Mouse (Mus musculus) small intestine, adult 2 months (tissue): ENCODE measurements around the gene Kpna7. TPM values are rescaled to one million over a fixed set of nuclear protein-coding genes. Genes with fewer than 3 reads are reported as not detected.
A peak's percentile ranks its signal among the peaks of the same experiment; 100 is the strongest.
"Not testable (repeated sequence)": the region's sequence is repeated elsewhere in the genome, so short reads cannot be mapped to it uniquely, and the experiment has no call there.

Source experiments
- H3K27ac ChIP-seq: fragments of 200-500 bp; 2 replicates; pipeline ENCODE4 v1.5.1; 2012; ENCODE audit warnings: low read depth, low read length, control low read depth, inconsistent platforms; ENCODE audit not compliant: insufficient read depth
- H3K27me3 ChIP-seq: fragments of 200-500 bp; 2 replicates; pipeline ENCODE4 v1.6.1; 2012; ENCODE audit warnings: mild to moderate bottlenecking, moderate library complexity, low read length, inconsistent platforms; ENCODE audit not compliant: control insufficient read depth, insufficient read depth
- H3K36me3 ChIP-seq: fragments of 200-500 bp; 2 replicates; pipeline ENCODE4 v1.6.1; 2012; ENCODE audit warnings: mild to moderate bottlenecking, low read length, control low read depth, inconsistent platforms; ENCODE audit not compliant: control insufficient read depth, insufficient read depth
- H3K4me1 ChIP-seq: fragments of 200-500 bp; 2 replicates; pipeline ENCODE4 v1.6.1; 2012; ENCODE audit warnings: low read length, inconsistent platforms, mixed read lengths; ENCODE audit not compliant: control insufficient read depth, insufficient read depth, insufficient read length
- H3K4me3 ChIP-seq: fragments of 200-500 bp; 2 replicates; pipeline ENCODE4 v1.5.1; 2012; ENCODE audit warnings: low read depth, mild to moderate bottlenecking, control low read depth, inconsistent platforms, low read length, moderate library complexity
- CTCF ChIP-seq: fragments of 200-500 bp; IDR thresholded peaks from 2 replicates; pipeline ENCODE4 v1.5.1; 2012; ENCODE audit warnings: low read depth, mild to moderate bottlenecking, control low read depth, inconsistent platforms, low read length, moderate library complexity, mixed read lengths; ENCODE audit not compliant: insufficient replicate concordance, insufficient read length; ENCODE audit errors: extremely low read depth
- POLR2A ChIP-seq: fragments of 200-500 bp; IDR thresholded peaks from 2 replicates; pipeline ENCODE4 v1.6.1; 2012; ENCODE audit warnings: low read depth, mild to moderate bottlenecking, control low read depth, inconsistent platforms, low read length, moderate library complexity
- WGBS: fragments of 180-500 bp; shearing (Covaris S2); methylation state at CpG from one replicate; pipeline ENCODE4 v1.1.7; 2018; 5-methylcytosine and 5-hydroxymethylcytosine counted together
- polyA plus RNA-seq: library from polyadenylated mRNA; depleted of rRNA; stranded (reverse); fragments of >200 nt; gene quantifications from 2 replicates; pipeline ENCODE4 v1.2.3, GENCODE M21; 2012; rRNA removed

The Kpna7 gene
- not detected in 2 replicates for polyA plus RNA-seq

DNA sequence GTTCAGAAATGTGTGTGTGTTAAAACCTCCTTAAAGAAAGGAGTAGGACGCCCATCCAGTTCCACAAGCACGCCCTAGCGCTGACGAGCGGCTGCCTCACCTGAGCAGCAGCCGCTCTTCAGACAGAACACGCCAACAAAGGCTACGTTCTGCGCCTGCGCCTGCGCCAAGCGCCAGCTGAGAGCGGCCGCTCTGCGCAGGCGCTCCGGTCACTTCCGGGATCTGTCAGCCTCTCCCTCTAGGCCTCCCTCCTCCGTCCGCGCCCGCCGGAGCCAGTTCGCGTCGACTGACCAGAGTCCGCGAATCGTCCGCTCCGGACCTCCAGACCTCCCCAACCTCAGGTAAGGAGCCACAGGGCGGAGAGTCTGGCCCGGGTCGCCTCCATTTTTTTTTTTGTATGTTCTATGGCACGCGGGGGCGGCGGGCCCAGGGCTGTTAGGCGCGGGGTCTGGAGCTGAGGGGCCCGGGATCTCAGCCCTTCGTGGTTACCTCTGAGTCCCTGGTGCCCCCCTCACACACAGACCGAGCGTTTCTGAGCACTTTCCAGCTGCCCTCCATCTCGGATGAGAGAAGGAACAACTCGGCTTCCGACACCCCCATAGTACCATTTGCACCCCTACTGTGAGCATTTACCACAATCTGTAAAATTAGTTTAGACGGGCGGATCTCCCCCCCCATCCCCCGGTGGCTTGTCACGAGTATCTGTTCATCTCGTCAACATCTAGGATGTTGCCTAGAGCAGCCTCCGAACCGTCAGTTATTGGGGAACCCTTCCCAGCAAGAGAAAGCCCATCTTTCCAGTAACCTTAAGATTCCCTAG is at the start of gene Kpna7, which contains the start of gene Arpc1a:
TSS of gene Kpna7 (minus strand) at position 399 of the 820 bp plus-strand sequence.
TSS of gene Arpc1a (plus strand) at position 199 of the 820 bp plus-strand sequence.
- Histone ChIP-seq H3K4me3 (peak within 1 kb of the TSS; percentile 94), H3K4me1 (peaks cover 4% of the 10 kb centered on the region), H3K36me3 (peaks cover 3% of the 10 kb centered on the region; the same call in 1 of the 2 replicates), H3K27ac (peak within 1 kb of the TSS; percentile 73), H3K27me3 (no peaks in the 10 kb centered on the region)
- peak; percentile 94 for TF ChIP-seq POLR2A
- no peak for TF ChIP-seq CTCF
- WGBS = under 1% methylated on average over 54 of the region's 54 CpGs

DNA sequence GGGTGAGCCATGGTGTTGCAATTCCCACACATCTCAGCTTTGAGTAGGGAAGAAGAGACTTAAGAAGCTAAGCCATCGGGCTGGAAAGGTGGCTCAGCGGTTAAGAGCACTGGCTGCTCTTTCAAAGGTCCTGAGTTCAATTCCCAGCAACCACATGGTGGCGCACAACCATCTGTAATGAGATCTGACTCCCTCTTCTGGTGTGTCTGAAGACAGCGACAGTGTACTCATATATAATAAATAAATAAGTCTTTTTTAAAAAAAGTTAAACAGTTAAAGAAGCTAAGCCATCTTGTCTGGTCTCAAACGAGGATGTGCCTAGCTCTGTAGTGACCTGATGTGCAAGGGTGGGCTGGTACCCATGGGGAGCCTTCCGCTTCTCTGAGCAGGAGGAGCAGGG is 49.4 kb upstream of the Kpna7 start:
- H3K36me3 ChIP-seq = peaks cover 68% of the 10 kb centered on the region
- not testable (repeated sequence) for H3K27ac ChIP-seq, H3K4me1 ChIP-seq, H3K27me3 ChIP-seq, H3K4me3 ChIP-seq
- WGBS = 87% methylated on average over 6 of the region's 6 CpGs

DNA sequence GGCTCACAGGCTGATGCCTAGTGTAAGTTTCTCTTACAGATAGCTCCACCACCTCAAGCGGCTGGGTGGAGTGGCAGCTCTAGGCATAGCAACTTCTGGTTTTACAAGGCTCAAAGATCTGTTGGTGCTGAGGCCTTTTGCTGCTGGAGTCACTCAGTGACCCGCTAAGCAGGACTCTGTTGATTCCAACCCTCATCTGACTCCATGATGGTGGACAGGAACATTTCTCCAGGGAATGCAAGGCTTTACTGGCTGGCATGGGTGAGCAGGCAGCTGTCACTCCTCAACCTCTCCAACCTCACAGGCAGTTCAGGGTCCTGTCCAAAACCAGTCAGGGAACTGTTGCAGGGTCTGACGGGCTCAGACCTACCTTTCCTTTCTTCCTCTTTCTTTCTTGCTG is 47.2 kb upstream of the Kpna7 start:
- WGBS = 72% methylated on average over 3 of the region's 3 CpGs
- H3K27me3 ChIP-seq = no peaks in the 10 kb centered on the region
- H3K36me3 ChIP-seq = peaks cover 84% of the 10 kb centered on the region
- H3K27ac ChIP-seq = no peak overlapping the region
- H3K4me3 ChIP-seq = no peak overlapping the region
- TF ChIP-seq CTCF (no peak), POLR2A (no peak)
- no peaks in the 10 kb centered on the region; the same call in 1 of the 2 replicates for H3K4me1 ChIP-seq

DNA sequence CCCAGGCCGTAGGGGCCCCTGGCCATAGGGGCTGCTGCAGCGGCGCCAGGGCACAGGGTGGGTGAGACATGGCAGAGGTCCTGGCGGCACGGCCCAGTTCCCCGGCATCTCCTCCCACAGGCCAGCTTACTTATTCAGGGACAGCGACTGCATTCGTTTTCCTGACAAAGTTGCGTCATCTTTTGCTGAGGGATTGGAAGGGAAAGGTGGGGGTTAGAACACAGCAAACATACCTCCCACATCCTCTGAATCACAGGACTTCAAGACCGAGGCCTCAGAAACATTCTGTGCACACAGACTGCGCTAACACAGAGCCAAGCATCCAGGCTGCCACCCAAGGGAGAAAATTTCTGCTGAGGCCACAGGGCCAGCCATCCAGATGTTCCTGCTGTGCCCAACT is 46.4 kb upstream of the Kpna7 start:
- H3K27ac ChIP-seq = no peak overlapping the region
- no peak for TF ChIP-seq CTCF
- TF ChIP-seq POLR2A = no peak
- H3K36me3 ChIP-seq = peaks cover 89% of the 10 kb centered on the region

DNA sequence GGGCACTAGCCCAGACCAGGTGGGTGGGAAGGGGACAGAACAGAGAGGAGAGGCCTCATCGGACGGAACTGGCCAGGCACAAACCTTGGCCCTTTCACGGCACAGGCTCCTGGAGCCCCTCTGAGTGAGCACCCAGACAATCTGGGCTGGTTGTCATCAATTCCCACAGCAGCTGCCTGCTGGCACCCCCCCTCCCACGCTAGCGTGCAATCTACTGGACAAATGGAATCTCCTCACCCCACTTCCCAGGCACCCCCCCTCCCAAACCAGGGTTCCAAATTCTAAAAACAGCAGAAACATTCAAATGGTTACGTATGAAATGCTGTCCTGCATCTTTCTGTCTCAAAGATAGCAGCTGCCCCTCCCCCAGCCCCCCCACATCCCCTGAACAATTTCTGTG is 45.9 kb upstream of the Kpna7 start:
- 81% methylated on average over 6 of the region's 6 CpGs for WGBS
- not testable (repeated sequence) for H3K4me1 ChIP-seq, H3K27me3 ChIP-seq, H3K4me3 ChIP-seq, H3K27ac ChIP-seq
- H3K36me3 ChIP-seq = peaks cover 90% of the 10 kb centered on the region

More for the DNA sequence above, 46.4 kb upstream of the Kpna7 start:
- H3K27me3 ChIP-seq = no peaks in the 10 kb centered on the region
- H3K4me1 ChIP-seq = no peaks in the 10 kb centered on the region; the same call in 1 of the 2 replicates
- no peak overlapping the region for H3K4me3 ChIP-seq
- 77% methylated on average over 11 of the region's 11 CpGs for WGBS

DNA sequence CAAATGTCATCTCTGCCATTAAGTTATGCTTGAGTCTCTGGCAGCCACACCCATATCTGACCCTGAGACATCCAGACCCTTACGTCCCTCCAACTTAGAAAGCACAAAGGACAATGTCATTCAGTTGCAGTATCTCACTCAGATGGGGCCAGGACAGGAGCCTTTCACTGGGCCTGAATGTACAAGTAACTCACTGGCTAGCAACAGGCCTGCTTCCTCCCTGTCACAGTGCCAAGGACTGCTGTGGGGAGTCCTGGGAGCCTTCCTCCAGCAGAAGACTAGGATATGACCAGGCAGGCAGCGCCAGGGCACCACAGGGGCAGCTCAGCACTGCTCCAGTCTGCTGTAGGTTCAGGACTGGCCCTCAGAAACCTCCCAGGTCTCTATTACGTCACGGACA is 45.3 kb upstream of the Kpna7 start:
- TF ChIP-seq CTCF (no peak), POLR2A (no peak)
- Histone ChIP-seq H3K36me3 (peaks cover 90% of the 10 kb centered on the region), H3K27ac (no peak overlapping the region), H3K4me3 (no peak overlapping the region), H3K27me3 (no peaks in the 10 kb centered on the region), H3K4me1 (no peaks in the 10 kb centered on the region)
- 79% methylated on average over 4 of the region's 4 CpGs for WGBS

DNA sequence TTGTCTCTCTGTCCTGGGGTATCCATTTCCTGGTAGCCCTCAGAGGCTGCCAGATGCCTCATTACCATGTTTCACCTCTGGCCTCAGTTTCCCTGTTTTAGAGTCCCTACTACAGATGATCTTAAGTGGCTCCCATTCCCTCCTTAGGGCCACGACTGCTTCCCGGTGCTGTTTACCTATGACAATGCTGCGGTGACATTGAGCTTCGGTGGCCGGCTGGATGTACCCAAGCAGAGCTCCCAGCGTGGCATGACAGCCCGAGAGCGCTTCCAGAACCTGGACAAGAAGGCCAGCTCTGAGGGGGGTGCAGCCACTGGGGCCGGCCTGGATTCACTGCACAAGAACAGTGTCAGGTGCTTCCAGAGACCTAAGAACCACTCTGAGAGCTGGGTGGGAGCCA is 42.8 kb upstream of the Kpna7 start:
- H3K36me3 ChIP-seq = peaks cover 91% of the 10 kb centered on the region
- no peaks in the 10 kb centered on the region for H3K4me1 ChIP-seq
- no peaks in the 10 kb centered on the region for H3K27me3 ChIP-seq
- WGBS = 92% methylated on average over 9 of the region's 9 CpGs
- no peak for TF ChIP-seq CTCF
- TF ChIP-seq POLR2A = no peak
- no peak overlapping the region for H3K4me3 ChIP-seq
- no peak overlapping the region for H3K27ac ChIP-seq

DNA sequence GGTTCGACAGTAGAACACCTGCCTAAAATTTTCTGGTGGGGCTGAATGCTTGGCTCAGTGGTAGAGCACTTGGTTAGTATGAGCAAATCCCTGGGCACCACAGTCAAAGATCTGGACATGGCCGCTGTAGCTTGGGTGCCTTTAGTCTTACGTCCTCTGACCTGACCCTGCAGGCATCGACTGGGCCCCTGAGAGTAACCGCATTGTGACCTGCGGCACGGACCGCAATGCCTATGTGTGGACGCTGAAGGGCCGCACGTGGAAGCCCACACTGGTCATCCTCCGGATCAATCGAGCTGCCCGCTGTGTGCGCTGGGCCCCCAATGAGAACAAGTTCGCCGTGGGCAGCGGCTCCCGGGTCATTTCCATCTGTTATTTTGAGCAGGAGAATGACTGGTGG is 39.6 kb upstream of the Kpna7 start:
- Histone ChIP-seq H3K27ac (no peak overlapping the region), H3K4me1 (peaks cover 6% of the 10 kb centered on the region), H3K4me3 (no peak overlapping the region), H3K27me3 (no peaks in the 10 kb centered on the region), H3K36me3 (peaks cover 66% of the 10 kb centered on the region)
- 94% methylated on average over 19 of the region's 19 CpGs for WGBS
- no peak for TF ChIP-seq CTCF
- TF ChIP-seq POLR2A = no peak
